Mouse (Mus musculus) C2C12 (cell line): ENCODE measurements around the gene Pax3. TPM values are rescaled to one million over a fixed set of nuclear protein-coding genes. Genes with fewer than 3 reads are reported as not detected.

ENCODE experiments used
- H3K27me3 ChIP-seq: one replicate; pipeline ENCODE4 v1.6.1; 2011; ENCODE audit not compliant: control insufficient read depth, insufficient read depth, insufficient read length
- H3K36me3 ChIP-seq: one replicate; pipeline ENCODE4 v1.6.1; 2011; ENCODE audit not compliant: control insufficient read depth, insufficient read depth
- H3K4me3 ChIP-seq: one replicate; pipeline ENCODE4 v1.5.1; 2011; ENCODE audit warnings: mild to moderate bottlenecking, control low read depth; ENCODE audit not compliant: poor library complexity, insufficient read depth, severe bottlenecking
- H3K79me2 ChIP-seq: one replicate; pipeline ENCODE4 v1.6.1; 2011; ENCODE audit not compliant: control insufficient read depth, insufficient read depth
- H3K79me3 ChIP-seq: one replicate; pipeline ENCODE4 v1.6.1; 2011; ENCODE audit warnings: low read depth, control low read depth
- H3ac ChIP-seq: one replicate; pipeline ENCODE3; 2011; ENCODE audit warnings: low read depth; ENCODE audit not compliant: control insufficient read depth, insufficient read length
- CTCF ChIP-seq: IDR thresholded peaks from one replicate; pipeline ENCODE4 v1.5.1; 2011; ENCODE audit not compliant: control insufficient read depth, insufficient read depth, insufficient read length
- FOSL1 ChIP-seq: IDR thresholded peaks from one replicate; pipeline ENCODE4 v1.8.0; 2011; ENCODE audit warnings: mild to moderate bottlenecking, low read length; ENCODE audit not compliant: poor library complexity, insufficient read depth, severe bottlenecking
- MAX ChIP-seq: IDR thresholded peaks from one replicate; pipeline ENCODE4 v1.6.1; 2011; ENCODE audit warnings: mild to moderate bottlenecking, control low read depth
- MYOD1 ChIP-seq: IDR thresholded peaks from one replicate; pipeline ENCODE4 v1.6.1; 2011; ENCODE audit warnings: low read depth; ENCODE audit not compliant: control insufficient read depth, insufficient read length
- MYOG ChIP-seq: IDR thresholded peaks from one replicate; pipeline ENCODE4 v1.6.1; 2011; ENCODE audit not compliant: control insufficient read depth, insufficient read length; ENCODE audit errors: extremely low read depth
- polyA plus RNA-seq: library from polyadenylated mRNA; unstranded; fragments of >200 nt; fragmentation: generic; extraction: Trizol; gene quantifications from one replicate; pipeline ENCODE4 v1.2.1, GENCODE M21; 2012; ENCODE audit warnings: missing spikeins

The Pax3 gene
- polyA plus RNA-seq, 1 experiment: 0.23 TPM

- Histone ChIP-seq H3ac (no peak overlapping the region), H3K27me3 (no peaks in the 10 kb centered on the region), H3K79me2 (no peaks in the 10 kb centered on the region), H3K4me3 (no peak overlapping the region), H3K36me3 (no peaks in the 10 kb centered on the region), H3K79me3 (no peaks in the 10 kb centered on the region)
- TF ChIP-seq FOSL1: no peak
- no peak for TF ChIP-seq MAX
- TF ChIP-seq MYOD1: no peak
- no peak for TF ChIP-seq MYOG
- no peak for TF ChIP-seq CTCF
Observed at GRCm38 (mm10) chr1:78053677-78054076, 143.3 kb downstream of the Pax3 start.

Other genes starting within 250 kb of the Pax3 start
- 0.08 TPM for gene Sgpp2, start 113.2 kb upstream of the Pax3 start, polyA plus RNA-seq